Mouse (Mus musculus): ENCODE measurements at regions not wholly inside any gene's neighbourhood (a gene's known extent, or its start where the extent isn't known, plus 50 kb on each side); places are given as distances from the start of the nearest gene placed in this dataset.

DNA sequence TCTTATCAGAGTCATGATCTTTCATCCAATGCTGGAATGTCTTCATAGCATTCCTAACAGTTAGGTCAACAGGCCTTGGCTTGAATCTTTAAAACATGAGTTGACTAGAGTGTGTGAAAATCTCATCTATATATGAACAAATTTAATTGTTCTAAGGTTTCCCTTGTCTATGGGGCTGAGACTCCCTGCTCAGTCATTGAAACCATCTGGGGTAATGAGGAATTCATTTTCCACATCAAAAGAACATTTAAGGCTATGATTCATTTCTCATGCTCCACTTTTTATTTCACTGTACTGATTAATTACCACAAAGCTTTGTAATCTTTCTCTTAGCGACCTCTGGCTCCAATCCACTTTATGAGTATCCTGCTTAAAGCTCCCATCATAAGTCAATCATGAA, 94.7 kb upstream of the Sash1 start:
- DNase-seq: no peak

GRCm38 (mm10) chr10:8978595-8978994, 92.7 kb upstream of the Sash1 start:
- DNase-seq: no peak

DNA sequence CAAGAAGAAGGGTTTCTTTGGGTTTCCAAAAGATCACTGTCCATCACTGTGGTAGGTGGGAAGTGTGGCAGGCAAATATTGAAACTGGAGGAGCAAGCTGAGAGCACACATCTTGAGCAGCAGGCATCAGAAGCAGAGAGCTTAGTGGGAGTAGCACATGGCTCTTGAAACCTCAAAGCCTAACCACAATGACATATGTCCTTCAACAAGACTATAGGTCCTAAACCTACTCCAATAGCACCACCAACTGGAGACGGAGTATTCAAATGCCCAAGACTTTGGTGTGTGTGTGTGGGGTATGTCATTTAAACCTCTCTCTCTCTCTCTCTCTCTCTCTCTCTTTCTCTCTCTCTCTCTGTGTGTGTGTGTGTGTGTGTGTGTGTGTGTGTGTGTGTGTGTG, 88.1 kb upstream of the Sash1 start:
- no peak for DNase-seq

GRCm38 (mm10) chr10:8972789-8973551, 87.1 kb upstream of the Sash1 start:
- DNase-seq: no peak

GRCm38 (mm10) chr10:8970807-8971206, 84.9 kb upstream of the Sash1 start:
- DNase-seq: no peak

DNA sequence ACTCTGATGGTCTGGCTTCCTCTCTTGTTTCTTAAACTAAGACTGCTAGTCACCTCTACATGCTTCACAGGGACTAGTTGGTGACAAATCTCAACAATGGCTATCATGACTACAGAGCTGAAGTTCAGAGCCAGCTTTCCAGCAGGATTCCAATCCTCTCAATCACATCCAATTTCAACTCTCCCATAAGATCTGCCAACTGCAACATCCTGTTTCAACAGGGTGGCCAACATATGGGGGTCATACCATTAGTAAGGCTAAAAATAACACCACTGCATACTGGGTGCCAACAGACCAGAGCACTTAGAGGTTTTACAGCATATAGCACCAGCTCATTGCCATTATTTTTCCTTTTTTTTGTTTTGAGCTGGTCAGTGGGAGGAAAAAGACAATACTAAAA, 83.7 kb upstream of the Sash1 start:
- no peak for DNase-seq

DNA sequence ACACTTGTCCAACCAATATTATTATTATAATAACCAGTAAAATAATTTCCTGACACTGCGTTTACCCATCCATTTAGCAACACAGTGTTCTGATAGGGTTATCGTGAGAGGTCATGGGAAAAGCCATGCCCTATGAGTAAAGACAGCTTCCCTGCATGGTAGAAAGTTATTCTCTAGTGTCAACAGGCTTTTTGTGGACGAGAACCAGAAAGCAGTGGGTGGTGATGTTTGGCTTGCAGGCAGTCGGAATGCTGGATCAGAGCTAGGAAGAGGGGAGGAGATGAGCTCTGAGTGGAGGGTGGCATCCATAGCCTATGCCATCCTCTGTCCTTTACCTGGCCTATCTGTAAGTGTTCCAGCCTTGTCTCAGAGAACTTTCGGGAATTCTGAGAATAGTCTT, 83.1 kb upstream of the Sash1 start:
- DNase-seq: no peak

DNA sequence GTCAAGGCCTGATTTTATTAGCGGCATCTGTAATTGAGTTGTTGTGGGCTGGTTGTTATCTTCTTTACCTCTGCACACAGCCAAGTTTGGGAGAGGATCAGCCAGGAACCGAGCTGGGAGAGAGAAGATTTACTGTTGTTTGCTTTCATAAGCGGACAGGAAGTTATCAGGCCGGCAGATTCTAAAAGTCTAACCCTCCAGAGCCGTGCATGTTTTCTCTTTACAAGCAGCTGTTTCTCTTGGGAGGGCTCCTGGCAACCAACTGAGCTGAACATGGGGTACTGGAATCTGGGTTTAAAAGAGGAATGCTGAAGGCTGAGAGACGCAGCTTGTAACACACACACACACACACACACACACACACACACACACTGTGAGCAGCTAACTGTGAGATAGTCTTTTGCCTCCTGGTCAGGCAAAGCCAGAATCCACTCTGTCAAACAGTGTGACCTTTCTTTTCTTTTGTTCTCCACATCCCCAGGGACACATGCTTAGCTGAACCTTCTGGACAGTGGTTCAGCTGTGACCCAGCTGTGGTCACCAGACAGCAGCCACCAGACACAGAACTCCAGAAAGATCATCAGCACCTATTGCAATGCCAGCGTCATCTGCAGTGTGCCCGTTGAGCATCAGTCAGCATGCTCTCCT, 82.5 kb upstream of the Sash1 start:
- no peak for DNase-seq

GRCm38 (mm10) chr10:8962921-8963320, 77.1 kb upstream of the Sash1 start:
- no peak for DNase-seq

DNA sequence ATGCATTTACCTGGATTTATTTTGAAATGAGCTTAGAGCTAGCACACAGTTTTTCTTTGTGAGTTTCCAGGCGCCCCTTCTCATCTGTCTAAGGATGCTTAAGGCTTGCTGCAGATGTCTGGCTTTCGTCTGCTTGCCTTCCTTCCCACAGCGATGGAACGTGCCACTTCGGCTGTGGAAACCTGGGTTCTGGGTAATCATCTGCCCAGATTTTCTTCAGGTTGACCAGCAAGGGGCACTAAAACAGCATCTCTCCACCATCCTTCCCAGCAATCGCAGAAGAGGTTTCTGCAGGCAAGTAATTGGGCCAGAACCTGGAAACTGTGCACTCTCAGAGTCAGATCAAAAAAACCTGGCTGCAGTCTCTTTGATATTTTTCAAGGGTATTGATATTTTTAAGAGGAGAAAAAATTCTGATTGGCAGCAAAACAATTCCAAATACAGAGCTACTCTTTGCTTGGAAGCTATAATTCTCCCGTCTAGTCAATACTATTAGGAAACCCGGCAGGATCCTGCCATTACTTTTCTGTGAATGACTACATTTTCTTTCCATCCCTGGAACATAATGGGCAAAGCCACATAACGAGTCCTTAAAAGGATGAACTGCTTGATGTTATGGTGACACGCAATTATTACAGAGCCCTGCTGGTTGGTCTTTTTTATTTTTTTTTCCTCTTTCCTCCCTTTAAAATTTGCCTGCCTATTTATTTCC, 75.2 kb upstream of the Sash1 start:
- DNase-seq: no peak

GRCm38 (mm10) chr10:8960275-8960960, 74.5 kb upstream of the Sash1 start:
- DNase-seq: no peak

GRCm38 (mm10) chr10:8955499-8956211, 69.8 kb upstream of the Sash1 start:
- no peak for DNase-seq

DNA sequence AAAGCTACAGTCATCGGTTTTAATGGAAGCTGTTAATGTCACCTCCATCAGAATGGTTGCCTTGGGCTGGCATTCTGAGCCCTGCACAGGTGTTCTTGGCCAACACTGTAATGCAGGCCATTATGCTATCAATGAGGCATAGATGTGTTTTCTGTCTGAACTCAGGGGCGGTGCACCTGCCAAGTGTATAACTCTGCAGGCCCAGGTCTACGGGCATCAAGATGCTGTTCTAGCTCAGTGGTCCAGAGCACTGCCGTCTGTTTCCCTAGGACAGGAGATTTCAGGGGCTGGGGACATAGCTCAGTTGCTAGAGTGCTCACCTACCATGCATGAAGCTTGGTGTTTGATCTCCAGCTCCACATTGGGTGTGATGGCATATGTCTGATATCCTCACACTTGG, 68.1 kb upstream of the Sash1 start:
- DNase-seq: no peak

DNA sequence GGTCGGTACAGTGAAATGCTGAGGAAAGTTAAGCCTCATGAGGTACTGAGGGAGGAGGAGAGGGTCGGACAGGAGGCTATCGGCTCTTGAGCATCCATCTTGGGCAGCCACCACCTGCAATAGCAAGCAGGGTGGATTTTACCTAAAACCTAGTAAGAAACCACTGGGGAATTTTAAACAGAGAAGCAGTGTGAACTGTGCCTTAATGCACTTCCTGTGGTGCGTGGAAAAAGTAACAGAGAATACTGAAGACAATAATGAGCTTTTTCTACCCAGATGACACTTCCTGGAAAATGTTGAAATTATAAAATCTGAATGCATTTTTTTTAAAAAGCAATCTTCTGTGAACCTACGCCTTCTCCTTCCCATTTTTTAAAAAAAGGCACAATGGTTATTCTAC, 67.1 kb upstream of the Sash1 start:
- DNase-seq: no peak

DNA sequence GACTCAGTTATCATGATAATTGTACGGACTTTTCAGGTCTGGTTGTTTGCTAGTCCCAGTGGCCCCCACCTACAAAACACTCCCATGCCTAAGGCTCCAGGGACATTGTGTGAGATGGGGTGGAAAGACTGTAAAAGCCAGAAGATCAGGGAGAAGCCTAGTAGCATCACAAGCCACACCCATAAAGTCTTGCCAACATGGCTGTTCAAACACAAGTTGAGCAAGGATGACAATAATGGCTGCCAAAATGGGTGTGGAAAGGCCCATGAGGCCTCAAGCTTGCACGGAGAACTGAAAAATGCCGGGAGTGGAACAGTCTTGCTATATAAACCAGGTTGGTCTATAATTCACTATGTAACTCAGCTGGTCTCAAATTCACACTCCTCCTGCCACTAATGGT, 66.1 kb upstream of the Sash1 start:
- DNase-seq: no peak

- DNase-seq: no peak
Observed at GRCm38 (mm10) chr10:8951236-8951825, 65.5 kb upstream of the Sash1 start.

DNA sequence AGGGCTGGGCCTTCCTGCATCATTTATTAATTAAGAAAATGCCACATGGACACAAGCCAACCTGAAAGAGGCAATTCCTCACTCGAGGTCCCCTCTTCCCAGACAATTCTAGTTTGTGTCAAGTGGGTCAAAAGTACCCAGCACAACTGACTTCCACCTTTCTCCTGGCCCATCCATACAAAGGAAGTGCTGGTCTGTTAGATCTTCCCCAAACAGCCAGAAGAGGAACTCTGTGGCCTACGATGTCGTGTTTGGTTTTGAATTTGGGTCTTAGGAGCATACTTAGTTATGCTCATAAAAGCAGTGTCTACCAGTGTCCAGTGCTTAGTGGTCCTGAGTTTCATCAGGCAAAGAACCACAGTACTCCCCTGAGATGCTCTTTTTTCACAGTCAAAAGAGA, 62.4 kb upstream of the Sash1 start:
- no peak for DNase-seq

DNA sequence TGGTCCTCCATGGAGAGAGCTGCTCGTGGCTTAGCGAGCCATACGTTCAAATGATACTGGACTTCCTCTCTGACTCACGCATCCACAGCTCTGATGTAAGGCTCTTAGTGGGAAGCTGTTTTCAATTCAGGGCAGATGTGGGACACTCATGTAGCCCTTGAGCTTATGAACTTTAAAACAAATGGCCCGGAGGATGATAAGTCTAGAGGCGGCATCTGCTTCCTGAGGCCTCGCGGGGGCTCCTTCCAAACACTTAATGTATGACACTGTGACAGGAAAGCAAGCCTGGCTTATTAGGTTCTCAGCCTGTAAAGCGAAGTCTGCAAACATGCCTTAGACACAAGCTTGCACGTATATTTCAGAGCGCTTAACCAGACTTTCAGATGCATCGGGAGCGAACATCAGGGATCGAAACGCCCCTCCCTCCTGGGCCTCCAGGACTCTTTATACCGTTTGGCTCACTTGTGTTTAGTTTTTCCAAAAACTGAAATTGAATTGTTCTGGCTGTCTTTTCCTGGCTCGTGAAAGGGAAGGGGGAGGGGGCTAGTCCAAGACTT, 59.4 kb upstream of the Sash1 start:
- DNase-seq: no peak

DNA sequence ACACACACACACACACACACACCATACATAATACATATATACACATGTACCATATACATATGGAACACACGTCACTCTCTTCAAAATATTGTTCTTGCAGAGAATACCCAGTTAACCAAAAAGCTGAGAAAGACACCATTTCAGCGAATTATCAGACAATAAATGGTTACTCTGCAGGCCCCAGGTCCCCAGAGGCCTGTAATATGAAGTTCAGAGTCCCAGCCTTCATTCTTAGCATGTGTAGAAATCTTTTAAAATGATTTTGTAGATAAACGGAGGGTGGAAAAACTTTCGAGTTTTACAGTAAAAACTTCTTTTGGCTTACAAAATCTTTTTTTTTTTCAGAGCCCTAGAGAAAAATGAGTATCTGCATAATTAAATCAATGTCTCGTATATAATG, 58.7 kb upstream of the Sash1 start:
- no peak for DNase-seq

- no peak for DNase-seq
Observed at GRCm38 (mm10) chr10:8943698-8944097, 57.8 kb upstream of the Sash1 start.

DNA sequence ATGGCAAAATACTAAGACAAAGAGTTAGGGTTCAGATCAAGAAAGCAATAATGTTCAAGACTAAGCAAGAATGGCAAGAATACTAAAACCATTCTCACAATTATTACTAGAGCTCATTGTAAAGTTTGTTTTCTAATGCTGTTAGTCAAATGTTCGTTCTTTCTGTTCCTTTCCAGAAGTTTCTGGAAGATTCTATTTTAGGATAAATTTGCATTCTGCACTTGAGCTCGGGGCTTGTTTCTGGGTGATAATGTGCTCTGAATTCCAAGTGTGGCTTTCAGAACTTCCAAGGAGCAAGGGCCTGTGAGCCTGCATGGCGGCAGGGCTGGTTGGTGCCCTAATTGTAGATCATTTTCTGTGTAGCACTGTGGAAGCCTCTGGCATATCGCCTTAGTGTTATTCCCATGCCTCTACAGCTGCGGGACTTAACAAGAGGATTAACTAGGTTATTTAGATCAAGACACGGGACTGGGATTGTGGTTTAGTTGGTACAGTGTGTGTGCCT, 57.1 kb upstream of the Sash1 start:
- DNase-seq: no peak

GRCm38 (mm10) chr10:8936369-8936768, 50.5 kb upstream of the Sash1 start:
- no peak for DNase-seq

Measured in thymus, adult 18-20 months (tissue).